10 mouse cellular contexts compared by ENCODE assay signal in the genomic region with DNA sequence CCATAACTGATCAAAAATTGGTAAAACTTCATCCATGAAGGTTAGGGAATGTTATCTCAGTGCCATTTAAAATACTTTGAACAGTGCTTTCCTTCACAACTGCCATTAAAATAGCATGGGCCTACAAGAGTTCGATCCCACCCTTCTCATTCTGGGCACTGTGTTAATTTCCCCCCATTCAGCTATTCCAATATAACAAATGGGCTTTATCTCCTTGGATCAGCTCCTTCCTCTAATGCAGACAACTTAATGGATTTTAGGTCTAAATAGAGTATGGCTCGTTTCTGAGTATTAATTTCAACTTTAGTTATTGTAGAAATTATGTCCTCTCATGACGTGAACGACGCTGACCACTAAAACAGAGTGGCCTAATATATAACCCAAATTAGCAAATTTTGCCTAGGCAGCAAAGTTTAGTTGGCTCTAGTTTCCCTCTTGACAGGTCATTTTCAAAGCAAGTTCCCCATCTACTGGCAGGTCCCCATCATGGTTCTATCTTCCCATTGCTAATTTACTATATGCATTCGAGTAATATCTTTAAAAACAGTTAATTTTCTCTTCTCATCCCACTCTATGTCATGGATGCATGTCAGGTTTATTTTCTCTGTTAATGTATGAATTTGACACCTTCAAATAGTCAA.
A peak's percentile ranks its signal among the peaks of the same experiment; 100 is the strongest.
DNase-seq lines count a peak whose midpoint lies in the region; ATAC-seq and TF ChIP-seq lines count a peak whose summit lies in the region.
"Had no signal": no experiment of that assay in that cellular context is flagged by ENCODE, and none has a peak within 500 bp of the region (broad histone marks: within the 10 kb centered on the region; RNA-seq: fewer than 3 reads in every experiment).

No protein-coding gene starts in this region.

- WGBS in kidney, postnatal 0 days: 54% methylated on average over 6 of the region's 6 CpGs
- WGBS in forebrain, postnatal 0 days: 60% methylated on average over 6 of the region's 6 CpGs

- no peaks in the 10 kb centered on the region for H3K36me3 ChIP-seq in kidney, postnatal 0 days (ENCODE audit: insufficient read depth, low read length)
- H3K36me3 ChIP-seq in ES-E14 (ENCODE audit: control insufficient read depth, insufficient read depth, low read length, poor library complexity, severe bottlenecking): no peaks in the 10 kb centered on the region
- no peaks in the 10 kb centered on the region for H3K36me3 ChIP-seq in forebrain, postnatal 0 days (ENCODE audit: insufficient read depth)
- H3K36me3 ChIP-seq: heart, embryonic 15.5 days had no signal

- H3K9me3 ChIP-seq in kidney, postnatal 0 days (replicated peaks; ENCODE audit: low read length): no peaks in the 10 kb centered on the region
- H3K9me3 ChIP-seq in ES-E14 (ENCODE audit: control insufficient read depth, insufficient read depth, low read depth, low read length): no peaks in the 10 kb centered on the region
- no peaks in the 10 kb centered on the region for H3K9me3 ChIP-seq in forebrain, postnatal 0 days (ENCODE audit: low read length)
- H3K9me3 ChIP-seq: heart, embryonic 15.5 days had no signal

- in situ Hi-C loops in ES-E14 (cut with MboI; ENCODE audit: low sequenced_read_pairs in 2 of 2, unreplicated experiment in 2 of 2): loop anchor here (25.0 kb wide), 3 partner anchors 431 to 1356 kb away; no protein-coding TSS in a partner anchor

- H3K9ac ChIP-seq in kidney, postnatal 0 days (ENCODE audit: low read depth, low read length): no peak overlapping the region
- no peak overlapping the region for H3K9ac ChIP-seq in ES-E14 (ENCODE audit: insufficient read depth, low read depth, low read length, poor library complexity, severe bottlenecking)
- no peak overlapping the region for H3K9ac ChIP-seq in forebrain, postnatal 0 days
- H3K9ac ChIP-seq: heart, embryonic 15.5 days; liver, embryonic 14.5 days had no signal

- no peaks in the 10 kb centered on the region for H3K27me3 ChIP-seq in kidney, postnatal 0 days (ENCODE audit: insufficient read depth, low read length)
- H3K27me3 ChIP-seq in forebrain, postnatal 0 days (ENCODE audit: insufficient read depth, low read length): no peaks in the 10 kb centered on the region
- H3K27me3 ChIP-seq: heart, embryonic 15.5 days had no signal

- no peak overlapping the region for H3K27ac ChIP-seq in kidney, postnatal 0 days
- H3K27ac ChIP-seq in ES-E14 (ENCODE audit: insufficient read depth, low read depth, low read length, poor library complexity, severe bottlenecking): no peak overlapping the region
- H3K27ac ChIP-seq in forebrain, postnatal 0 days (ENCODE audit: low read depth, low read length): no peak overlapping the region
- H3K27ac ChIP-seq: heart, embryonic 15.5 days; liver, embryonic 14.5 days had no signal

- H3K4me2 ChIP-seq in kidney, postnatal 0 days (ENCODE audit: low read length): no peak overlapping the region
- H3K4me2 ChIP-seq in forebrain, postnatal 0 days (ENCODE audit: low read depth): no peak overlapping the region
- H3K4me2 ChIP-seq: heart, embryonic 15.5 days had no signal

- peak; percentile 75 for DNase-seq in kidney, postnatal 0 days (ENCODE audit: low spot score)
- DNase-seq in kidney, adult 11 months: no peak
- DNase-seq in ES-E14 (ENCODE audit: low read depth, low spot score): no peak
- peak; percentile 12 for DNase-seq in adipocyte (ENCODE audit: low spot score)
- peak; percentile 62 for DNase-seq in forebrain, postnatal 0 days
- DNase-seq in urinary bladder, adult 2 months (ENCODE audit: low spot score): no peak
- DNase-seq in urinary bladder, postnatal 4 days (ENCODE audit: low spot score in 2 of 2): no peak
- DNase-seq in right cerebral cortex, postnatal 4 days: no peak

- no peaks in the 10 kb centered on the region for H3K4me1 ChIP-seq in kidney, postnatal 0 days (replicated peaks; ENCODE audit: insufficient read depth, low read length)
- no peaks in the 10 kb centered on the region for H3K4me1 ChIP-seq in ES-E14 (ENCODE audit: control insufficient read depth in 2 of 2, insufficient read depth in 2 of 2, low read length in 2 of 2, poor library complexity in 1 of 2)
- H3K4me1 ChIP-seq in forebrain, postnatal 0 days (ENCODE audit: insufficient read depth): no peaks in the 10 kb centered on the region
- H3K4me1 ChIP-seq: heart, embryonic 15.5 days had no signal

- ATAC-seq in kidney, postnatal 0 days (replicated peaks; ENCODE audit: low FRiP score, low read depth): no peak
- ATAC-seq in forebrain, postnatal 0 days: no peak

- peak; percentile 73 for TF ChIP-seq CTCF in kidney, postnatal 0 days (IDR thresholded peaks at IDR 0.05; ENCODE audit: low read depth)
- peak; percentile 74 for TF ChIP-seq CTCF in forebrain, postnatal 0 days (IDR thresholded peaks at IDR 0.05; ENCODE audit: low read depth)

- H3K4me3 ChIP-seq in kidney, postnatal 0 days (replicated peaks; ENCODE audit: low read depth, low read length): no peak overlapping the region
- H3K4me3 ChIP-seq in ES-E14 (ENCODE audit: insufficient read depth in 1 of 2, low read depth in 1 of 2, low read length in 2 of 2, poor library complexity in 1 of 2, severe bottlenecking in 1 of 2): no peak overlapping the region
- H3K4me3 ChIP-seq in forebrain, postnatal 0 days (ENCODE audit: low read depth, low read length): no peak overlapping the region
- H3K4me3 ChIP-seq: heart, embryonic 15.5 days had no signal

TF ChIP-seq in ES-E14, 5 proteins besides CTCF, POLR2A, EP300 and RAD21:
- TF ChIP-seq MAFK (IDR thresholded peaks at IDR 0.05; ENCODE audit: insufficient read depth, low read depth, low read length) (0 out of 2 replicates have a peak, but pooled peaks have one; percentile 31), HCFC1 (IDR thresholded peaks at IDR 0.05; ENCODE audit: borderline replicate concordance, insufficient read depth, low read length) (no peak), CHD2 (IDR thresholded peaks at IDR 0.05; ENCODE audit: low read depth, low read length) (no peak)

Comparison
In these comparisons a context has a peak if more than half of its experiments do, and no peak if none do; other contexts are left out.
1. DNase-seq: peak in kidney, postnatal 0 days (single experiment), adipocyte (single experiment) and forebrain, postnatal 0 days (single experiment); none in kidney, adult 11 months (single experiment), ES-E14 (single experiment), urinary bladder, adult 2 months (single experiment), urinary bladder, postnatal 4 days (0 of 2) and right cerebral cortex, postnatal 4 days (single experiment).